7 mouse cellular contexts compared by ENCODE assay signal in genomic region chr12:3833059-3833760, GRCm38 (mm10). TPM values are rescaled to one million over a fixed set of nuclear protein-coding genes. Genes with fewer than 3 reads are reported as not detected.
DNase-seq lines count a peak whose midpoint lies in the region; ATAC-seq and TF ChIP-seq lines count a peak whose summit lies in the region.

No protein-coding gene starts in this region.

- TF ChIP-seq CTCF in lung, embryonic 14.5 days (IDR thresholded peaks at IDR 0.05; ENCODE audit: low read depth) = no peak

- H3K27ac ChIP-seq in lung, embryonic 14.5 days (ENCODE audit: low read depth) = peak overlapping the region; percentile 93
- H3K27ac ChIP-seq in forebrain, embryonic 15.5 days (replicated peaks) = peak overlapping the region; percentile 81
- peak overlapping the region; percentile 82 for H3K27ac ChIP-seq in intestine, embryonic 15.5 days
- H3K27ac ChIP-seq in neural tube, embryonic 15.5 days (replicated peaks) = peak overlapping the region; percentile 75

- peak overlapping the region; percentile 43 for H3K9ac ChIP-seq in lung, embryonic 14.5 days
- H3K9ac ChIP-seq in forebrain, embryonic 15.5 days (replicated peaks) = no peak overlapping the region
- H3K9ac ChIP-seq in intestine, embryonic 15.5 days = peak overlapping the region; percentile 29; the same call in 1 of the 2 replicates
- no peak overlapping the region for H3K9ac ChIP-seq in neural tube, embryonic 15.5 days (replicated peaks)

- peaks cover 35% of the 10 kb centered on the region for H3K36me3 ChIP-seq in lung, embryonic 14.5 days (ENCODE audit: insufficient read depth)
- H3K36me3 ChIP-seq in forebrain, embryonic 15.5 days = no peaks in the 10 kb centered on the region
- peaks cover 23% of the 10 kb centered on the region for H3K36me3 ChIP-seq in intestine, embryonic 15.5 days
- H3K36me3 ChIP-seq in neural tube, embryonic 15.5 days = peaks cover 31% of the 10 kb centered on the region

- no peaks in the 10 kb centered on the region for H3K27me3 ChIP-seq in lung, embryonic 14.5 days (ENCODE audit: insufficient read depth, low read length)
- H3K27me3 ChIP-seq in forebrain, embryonic 15.5 days = no peaks in the 10 kb centered on the region
- H3K27me3 ChIP-seq in intestine, embryonic 15.5 days (replicated peaks) = no peaks in the 10 kb centered on the region
- H3K27me3 ChIP-seq in neural tube, embryonic 15.5 days (replicated peaks) = no peaks in the 10 kb centered on the region

- 0 out of 2 replicates have a peak overlapping the region, but pooled peaks have one; percentile 8 for H3K4me3 ChIP-seq in lung, embryonic 14.5 days (ENCODE audit: low read depth, low read length)
- no peak overlapping the region for H3K4me3 ChIP-seq in forebrain, embryonic 15.5 days
- peak overlapping the region; percentile 15; the same call in 1 of the 2 replicates for H3K4me3 ChIP-seq in intestine, embryonic 15.5 days (replicated peaks)
- no peak overlapping the region for H3K4me3 ChIP-seq in neural tube, embryonic 15.5 days (replicated peaks)

- peaks cover 30% of the 10 kb centered on the region for H3K4me1 ChIP-seq in lung, embryonic 14.5 days (ENCODE audit: insufficient read depth)
- H3K4me1 ChIP-seq in forebrain, embryonic 15.5 days = peaks cover 57% of the 10 kb centered on the region
- H3K4me1 ChIP-seq in intestine, embryonic 15.5 days (replicated peaks) = peaks cover 42% of the 10 kb centered on the region
- peaks cover 61% of the 10 kb centered on the region for H3K4me1 ChIP-seq in neural tube, embryonic 15.5 days

- DNase-seq in lung, embryonic 14.5 days = peak; percentile 61
- no peak for DNase-seq in lung, postnatal 36 days
- no peak for DNase-seq in cerebellum, postnatal 10 days
- DNase-seq in frontal cortex, postnatal 14 days (ENCODE audit: low spot score in 2 of 2) = no peak

- no peaks in the 10 kb centered on the region for H3K9me3 ChIP-seq in lung, embryonic 14.5 days (ENCODE audit: low read depth, low read length)
- H3K9me3 ChIP-seq in forebrain, embryonic 15.5 days = no peaks in the 10 kb centered on the region
- no peaks in the 10 kb centered on the region for H3K9me3 ChIP-seq in intestine, embryonic 15.5 days
- no peaks in the 10 kb centered on the region for H3K9me3 ChIP-seq in neural tube, embryonic 15.5 days (replicated peaks)

- H3K4me2 ChIP-seq in lung, embryonic 14.5 days = peak overlapping the region; percentile 60
- H3K4me2 ChIP-seq in forebrain, embryonic 15.5 days (replicated peaks) = peak overlapping the region; percentile 45; the same call in 1 of the 2 replicates
- peak overlapping the region; percentile 54 for H3K4me2 ChIP-seq in intestine, embryonic 15.5 days (replicated peaks)
- H3K4me2 ChIP-seq in neural tube, embryonic 15.5 days = peak overlapping the region; percentile 43

- peak; percentile 33 for ATAC-seq in lung, embryonic 14.5 days (ENCODE audit: insufficient read depth)
- peak; percentile 4; the same call in 1 of the 2 replicates for ATAC-seq in forebrain, embryonic 15.5 days (replicated peaks)
- peak; percentile 13; the same call in 1 of the 2 replicates for ATAC-seq in intestine, embryonic 15.5 days
- ATAC-seq in neural tube, embryonic 15.5 days (ENCODE audit: low FRiP score) = no peak; the same call in 1 of the 2 replicates

- WGBS in lung, embryonic 14.5 days = 44% methylated on average over 7 of the region's 7 CpGs
- 39% methylated on average over 7 of the region's 7 CpGs for WGBS in forebrain, embryonic 15.5 days
- WGBS in intestine, embryonic 15.5 days = 46% methylated on average over 7 of the region's 7 CpGs
- WGBS in neural tube, embryonic 15.5 days = 62% methylated on average over 7 of the region's 7 CpGs

RNA-seq across cellular contexts. Expression of gene Dnmt3a, which starts 27.4 kb away (rescaled TPM):
- 88.0 and 95.5 TPM in 2 replicates for polyA plus RNA-seq in lung, embryonic 14.5 days (2014; fragmentation: Nextera tagmentation; extraction: Ambion mirVana)
- polyA plus RNA-seq in forebrain, embryonic 15.5 days (2015; fragmentation: Nextera tagmentation; extraction: Ambion mirVana) = 90.4 and 95.4 TPM in 2 replicates
- 114 and 120 TPM in 2 replicates for polyA plus RNA-seq in intestine, embryonic 15.5 days (2015; fragmentation: Nextera tagmentation; extraction: Ambion mirVana)
- polyA plus RNA-seq in neural tube, embryonic 15.5 days (2015; fragmentation: Nextera tagmentation; extraction: Ambion mirVana) = 116 and 134 TPM in 2 replicates

Comparison
In these comparisons a context has a peak if more than half of its experiments do, and no peak if none do; other contexts are left out.
1. H3K4me3 ChIP-seq: peak in lung, embryonic 14.5 days (single experiment) and intestine, embryonic 15.5 days (single experiment); none in forebrain, embryonic 15.5 days (single experiment) and neural tube, embryonic 15.5 days (single experiment).
2. H3K9ac ChIP-seq: peak in lung, embryonic 14.5 days (single experiment) and intestine, embryonic 15.5 days (single experiment); none in forebrain, embryonic 15.5 days (single experiment) and neural tube, embryonic 15.5 days (single experiment).
3. Peak in every context shown above with its lines, with median percentiles within 50 percentile points of each other: H3K27ac ChIP-seq and H3K4me2 ChIP-seq.